Mouse (Mus musculus) neural tube, embryonic 15.5 days (tissue): ENCODE data around the gene Ttc7. TPM values are rescaled to one million over a fixed set of nuclear protein-coding genes. Genes with fewer than 3 reads are reported as not detected.
A peak's percentile ranks its signal among the peaks of the same experiment; 100 is the strongest.

Experiments
- ATAC-seq: fragments of 200-750 bp; cut with Nextera tagmentation; 2 replicates; pipeline ENCODE4 v1.8.0; 2017; ENCODE audit warnings: mild to moderate bottlenecking, moderate TSS enrichment, moderate library complexity; ENCODE audit not compliant: low FRiP score
- H3K27ac ChIP-seq: fragments of 300-500 bp; sonication (generic); replicated peaks from 2 replicates; pipeline ENCODE4 v1.5.1; 2015; ENCODE audit warnings: mild to moderate bottlenecking, inconsistent platforms
- H3K27me3 ChIP-seq: fragments of 300-500 bp; sonication (generic); replicated peaks from 2 replicates; pipeline ENCODE4 v1.6.1; 2015; ENCODE audit warnings: inconsistent platforms
- H3K36me3 ChIP-seq: fragments of 300-500 bp; sonication (generic); 2 replicates; pipeline ENCODE4 v1.6.1; 2015; ENCODE audit warnings: inconsistent platforms
- H3K4me1 ChIP-seq: fragments of 300-500 bp; sonication (generic); 2 replicates; pipeline ENCODE4 v1.6.1; 2015; ENCODE audit warnings: inconsistent platforms
- H3K4me2 ChIP-seq: fragments of 300-500 bp; sonication (generic); 2 replicates; pipeline ENCODE4 v1.6.1; 2015; ENCODE audit warnings: inconsistent platforms, mild to moderate bottlenecking, moderate library complexity
- H3K4me3 ChIP-seq: fragments of 300-500 bp; sonication (generic); replicated peaks from 2 replicates; pipeline ENCODE4 v1.5.1; 2015; ENCODE audit warnings: mild to moderate bottlenecking, inconsistent platforms
- H3K9ac ChIP-seq: fragments of 300-500 bp; sonication (generic); replicated peaks from 2 replicates; pipeline ENCODE4 v1.6.1; 2015; ENCODE audit warnings: mild to moderate bottlenecking, inconsistent platforms
- H3K9me3 ChIP-seq: fragments of 300-500 bp; sonication (generic); replicated peaks from 2 replicates; pipeline ENCODE4 v1.6.1; 2016; ENCODE audit warnings: inconsistent platforms
- WGBS: fragments of 180-500 bp; shearing (Covaris S2); methylation state at CpG from one replicate; pipeline ENCODE4 v1.1.7; 2015; ENCODE audit warnings: mixed read lengths; 5-methylcytosine and 5-hydroxymethylcytosine counted together
- polyA plus RNA-seq: library from polyadenylated mRNA; unstranded; fragments of >200 nt; fragmentation: Nextera tagmentation; extraction: Ambion mirVana; gene quantifications from 2 replicates; pipeline ENCODE4 v1.2.1, GENCODE M21; 2015

The Ttc7 gene
- polyA plus RNA-seq, 1 experiment from 2014 or later: 7.2 TPM

- no peak overlapping the region for H3K27ac ChIP-seq
- no peak overlapping the region for H3K4me3 ChIP-seq
- no peaks in the 10 kb centered on the region for H3K27me3 ChIP-seq
- no peaks in the 10 kb centered on the region for H3K9me3 ChIP-seq
- H3K9ac ChIP-seq: no peak overlapping the region
- H3K4me1 ChIP-seq: peaks cover 28% of the 10 kb centered on the region
- H3K36me3 ChIP-seq: no peaks in the 10 kb centered on the region
- ATAC-seq: no peak
- 25% methylated on average over 9 of the region's 9 CpGs for WGBS
- no peak overlapping the region for H3K4me2 ChIP-seq
These were observed 66.4 kb downstream of the Ttc7 start for GRCm38 (mm10) chr17:87349069-87349468.

DNA sequence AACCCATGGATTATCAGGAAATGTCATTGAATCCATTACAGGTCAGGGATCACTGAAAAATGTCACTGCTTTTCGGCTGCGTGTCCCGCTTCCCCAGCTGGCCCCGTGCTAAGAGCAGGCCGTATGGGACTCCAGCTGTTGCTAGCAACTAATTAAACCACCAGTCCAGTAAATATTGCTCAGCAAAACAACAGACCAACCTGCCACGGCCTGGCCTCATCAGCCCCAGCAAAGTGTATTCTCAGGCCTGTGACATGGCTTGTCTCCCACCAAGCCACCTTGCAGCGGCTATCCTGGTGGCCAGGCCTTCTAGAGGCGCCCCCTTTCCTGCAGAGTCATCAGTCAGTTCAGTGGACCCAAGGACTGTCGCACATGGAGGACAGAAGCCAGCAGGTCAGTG is 66.9 kb downstream of the Ttc7 start:
- ATAC-seq: no peak
- WGBS: 55% methylated on average over 9 of the region's 9 CpGs

DNA sequence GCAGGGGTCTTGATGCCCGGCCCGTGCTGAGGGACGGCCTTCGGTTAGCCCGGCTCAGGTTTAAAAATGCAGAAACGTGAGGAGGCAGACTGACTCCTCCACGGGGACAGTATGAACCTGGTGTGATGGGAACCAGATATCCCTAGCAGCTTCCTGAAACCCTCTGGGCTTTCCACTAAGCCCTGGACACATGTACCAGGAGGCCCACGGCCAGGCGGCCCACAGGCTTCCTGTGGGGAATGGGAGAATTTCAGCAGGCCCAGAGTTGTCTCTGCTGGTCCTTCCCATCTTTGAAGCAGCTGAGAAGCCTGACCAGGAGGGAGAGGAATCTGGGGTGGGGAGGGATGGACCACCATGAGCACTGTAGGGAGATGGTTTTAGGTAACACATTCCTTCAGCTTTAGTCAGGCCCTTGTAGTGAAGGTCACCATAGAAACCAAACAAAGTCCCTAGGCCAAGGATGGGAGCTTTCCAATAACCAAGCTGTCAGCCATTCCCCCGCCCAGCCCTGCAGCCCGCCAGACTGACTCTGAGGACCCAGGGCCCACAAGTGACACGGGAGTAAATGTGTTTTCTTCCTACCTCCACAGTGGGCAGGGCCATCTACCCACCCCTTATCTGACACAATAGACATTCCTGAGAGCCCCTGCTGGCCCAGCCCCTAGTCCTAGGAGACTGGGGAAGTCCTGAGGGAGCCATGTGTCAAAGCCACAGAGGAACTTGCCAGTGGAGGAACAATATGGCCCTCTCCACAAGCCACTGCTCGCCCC is 68.0 kb downstream of the Ttc7 start:
- no peaks in the 10 kb centered on the region for H3K36me3 ChIP-seq
- no peak overlapping the region for H3K9ac ChIP-seq
- no peak for ATAC-seq
- H3K4me2 ChIP-seq: no peak overlapping the region
- peaks cover 28% of the 10 kb centered on the region for H3K4me1 ChIP-seq
- H3K4me3 ChIP-seq: no peak overlapping the region
- H3K9me3 ChIP-seq: no peaks in the 10 kb centered on the region
- 66% methylated on average over 13 of the region's 13 CpGs for WGBS
- H3K27ac ChIP-seq: no peak overlapping the region
- no peaks in the 10 kb centered on the region for H3K27me3 ChIP-seq

More for the DNA sequence above, 66.9 kb downstream of the Ttc7 start:
- Histone ChIP-seq H3K27me3 (no peaks in the 10 kb centered on the region), H3K4me3 (no peak overlapping the region), H3K27ac (no peak overlapping the region), H3K36me3 (no peaks in the 10 kb centered on the region), H3K4me1 (peaks cover 28% of the 10 kb centered on the region), H3K9ac (no peak overlapping the region), H3K9me3 (no peaks in the 10 kb centered on the region), H3K4me2 (no peak overlapping the region)

DNA sequence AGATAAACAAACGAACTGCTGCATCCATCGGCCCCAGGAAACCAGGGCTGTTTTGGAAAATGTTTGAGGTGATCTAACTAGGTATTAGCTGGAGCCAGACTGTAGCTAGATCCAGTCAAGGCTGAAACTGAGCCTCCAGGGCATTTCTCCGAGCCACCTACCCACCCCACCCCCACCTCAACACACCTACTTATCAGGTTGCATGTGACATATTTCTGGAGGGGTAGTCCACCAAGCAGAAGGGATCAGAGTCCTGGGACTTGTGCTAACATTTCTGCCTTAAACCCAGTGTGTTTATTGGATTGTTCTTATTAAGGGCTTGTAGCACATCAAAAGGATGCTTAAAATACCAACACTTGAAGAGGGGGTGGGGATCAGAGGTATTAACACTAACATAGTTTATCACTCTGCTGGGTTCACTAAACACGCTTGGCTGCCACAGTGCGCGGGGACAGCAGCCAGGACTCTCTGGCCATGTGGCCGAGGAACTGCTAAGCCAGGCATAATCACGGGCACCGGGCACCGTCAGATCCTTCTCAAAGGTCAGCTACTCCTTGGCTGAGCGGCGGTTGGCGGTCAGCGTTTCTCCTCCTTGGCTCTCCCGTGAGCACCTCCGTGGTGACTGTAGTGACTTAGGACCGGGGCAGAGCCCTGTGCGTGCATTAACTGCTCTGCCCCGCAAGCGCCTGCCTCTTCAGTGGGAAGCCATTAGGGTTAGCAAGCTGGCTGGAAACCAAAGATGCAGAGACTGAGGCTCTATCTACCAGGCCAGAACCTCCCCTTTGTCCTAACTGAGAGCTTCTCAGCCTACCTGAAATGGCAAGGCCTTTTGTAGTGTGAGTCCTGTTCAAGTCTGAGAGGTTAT is 68.8 kb downstream of the Ttc7 start:
- no peak overlapping the region; the same call in 1 of the 2 replicates for H3K27ac ChIP-seq
- H3K9me3 ChIP-seq: no peaks in the 10 kb centered on the region
- no peaks in the 10 kb centered on the region for H3K27me3 ChIP-seq
- H3K36me3 ChIP-seq: no peaks in the 10 kb centered on the region
- H3K4me3 ChIP-seq: no peak overlapping the region
- H3K4me1 ChIP-seq: peaks cover 28% of the 10 kb centered on the region
- peak overlapping the region; percentile 17; the same call in 1 of the 2 replicates for H3K4me2 ChIP-seq
- ATAC-seq: no peak
- no peak overlapping the region for H3K9ac ChIP-seq
- WGBS: 28% methylated on average over 20 of the region's 20 CpGs

GRCm38 (mm10) chr17:87352106-87352897 is 69.6 kb downstream of the Ttc7 start:
- no peak for ATAC-seq

GRCm38 (mm10) chr17:87352898-87353225 is 70.2 kb downstream of the Ttc7 start:
- H3K27ac ChIP-seq: no peak overlapping the region
- no peaks in the 10 kb centered on the region for H3K36me3 ChIP-seq
- no peaks in the 10 kb centered on the region for H3K27me3 ChIP-seq
- ATAC-seq: no peak
- no peak overlapping the region for H3K4me3 ChIP-seq
- WGBS: 22% methylated on average over 1 of the region's 1 CpGs
- H3K4me1 ChIP-seq: peaks cover 28% of the 10 kb centered on the region
- H3K4me2 ChIP-seq: no peak overlapping the region
- H3K9me3 ChIP-seq: no peaks in the 10 kb centered on the region
- H3K9ac ChIP-seq: no peak overlapping the region

More at GRCm38 (mm10) chr17:87352106-87352897, 69.6 kb downstream of the Ttc7 start:
- 16% methylated on average over 16 of the region's 16 CpGs for whole genome bisulfite sequencing
- no peaks in the 10 kb centered on the region for H3K9me3 ChIP-seq
- H3K4me1 ChIP-seq: peaks cover 28% of the 10 kb centered on the region
- no peaks in the 10 kb centered on the region for H3K36me3 ChIP-seq
- H3K4me3 ChIP-seq: no peak overlapping the region
- no peak overlapping the region for H3K27ac ChIP-seq
- no peak overlapping the region for H3K9ac ChIP-seq
- no peak overlapping the region for H3K4me2 ChIP-seq
- no peaks in the 10 kb centered on the region for H3K27me3 ChIP-seq

- Histone ChIP-seq H3K4me2 (no peak overlapping the region), H3K4me3 (no peak overlapping the region), H3K9ac (no peak overlapping the region), H3K9me3 (no peaks in the 10 kb centered on the region), H3K27me3 (no peaks in the 10 kb centered on the region), H3K27ac (no peak overlapping the region), H3K36me3 (no peaks in the 10 kb centered on the region), H3K4me1 (peaks cover 28% of the 10 kb centered on the region)
- WGBS: 83% methylated on average over 8 of the region's 8 CpGs
- ATAC-seq: no peak
These were observed 71.1 kb downstream of the Ttc7 start for GRCm38 (mm10) chr17:87353745-87354320.

DNA sequence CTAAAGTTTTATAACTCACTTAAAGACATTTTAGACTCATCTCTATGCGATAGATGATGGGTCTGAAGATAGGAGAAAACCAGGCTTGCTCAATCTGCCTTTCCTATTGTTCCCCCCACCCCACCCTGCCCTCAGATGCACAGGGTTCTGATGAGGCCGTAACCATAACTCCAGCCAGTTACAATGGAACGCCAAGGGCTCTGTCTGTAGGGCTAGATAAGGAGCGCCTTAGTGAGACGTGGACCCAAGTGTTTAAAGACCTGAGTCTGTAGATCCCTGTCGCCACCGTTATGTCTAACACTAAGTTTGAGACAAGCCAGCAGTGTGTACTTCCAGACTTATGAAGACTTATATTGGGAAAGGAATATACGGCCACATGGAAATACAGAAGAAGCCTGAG is 72.8 kb downstream of the Ttc7 start:
- Histone ChIP-seq H3K27ac (no peak overlapping the region), H3K36me3 (no peaks in the 10 kb centered on the region), H3K4me2 (no peak overlapping the region), H3K9me3 (no peaks in the 10 kb centered on the region), H3K9ac (no peak overlapping the region), H3K4me1 (peaks cover 26% of the 10 kb centered on the region), H3K27me3 (no peaks in the 10 kb centered on the region), H3K4me3 (no peak overlapping the region)
- no peak for ATAC-seq
- WGBS: 83% methylated on average over 8 of the region's 8 CpGs

DNA sequence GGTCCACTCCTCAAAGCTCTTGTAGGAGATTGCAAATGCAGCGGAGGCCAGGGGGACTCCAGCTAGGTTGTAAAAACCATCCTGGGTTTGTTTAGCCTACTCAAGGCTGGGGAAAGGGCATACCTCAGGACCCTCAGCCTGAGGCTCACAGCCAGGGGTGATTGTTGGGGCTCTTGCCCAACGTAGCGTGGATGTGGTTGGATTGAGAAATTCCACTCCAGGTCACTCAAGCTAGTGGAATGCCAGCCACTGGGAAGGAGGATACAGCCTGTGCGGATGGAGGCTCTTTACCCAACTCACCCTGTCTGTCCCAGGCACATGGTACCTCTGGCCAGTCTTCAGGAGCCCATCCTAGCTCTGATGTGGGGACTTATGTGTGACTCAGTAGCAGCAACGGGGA is 73.6 kb downstream of the Ttc7 start:
- H3K4me2 ChIP-seq: no peak overlapping the region
- H3K27ac ChIP-seq: no peak overlapping the region
- WGBS: 81% methylated on average over 5 of the region's 5 CpGs
- H3K4me3 ChIP-seq: no peak overlapping the region
- no peaks in the 10 kb centered on the region for H3K36me3 ChIP-seq
- no peaks in the 10 kb centered on the region for H3K9me3 ChIP-seq
- peaks cover 23% of the 10 kb centered on the region for H3K4me1 ChIP-seq
- no peak for ATAC-seq
- H3K9ac ChIP-seq: no peak overlapping the region
- no peaks in the 10 kb centered on the region for H3K27me3 ChIP-seq

DNA sequence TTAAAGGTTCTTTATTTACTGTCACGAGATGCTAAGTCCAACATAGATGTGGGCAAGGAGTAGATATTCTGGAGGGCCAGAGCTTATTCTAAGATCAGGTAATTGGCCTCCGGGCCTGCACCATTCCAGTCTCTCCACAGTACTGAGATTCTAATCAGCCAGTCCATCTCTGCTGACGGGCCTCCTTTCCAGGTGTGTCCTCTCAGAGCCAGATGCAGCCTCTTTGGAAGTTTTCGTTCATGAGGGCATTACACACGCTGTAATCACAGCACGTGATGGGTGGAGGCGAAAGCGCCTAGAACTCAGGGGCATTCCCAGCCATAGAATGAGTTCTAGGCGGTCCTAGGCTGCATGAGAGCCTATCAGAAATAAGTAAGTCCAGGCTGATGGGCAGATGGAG is 74.8 kb downstream of the Ttc7 start:
- Histone ChIP-seq H3K9me3 (no peaks in the 10 kb centered on the region), H3K36me3 (no peaks in the 10 kb centered on the region), H3K27ac (no peak overlapping the region), H3K4me2 (no peak overlapping the region), H3K4me3 (no peak overlapping the region), H3K9ac (no peak overlapping the region), H3K4me1 (peaks cover 11% of the 10 kb centered on the region), H3K27me3 (no peaks in the 10 kb centered on the region)
- no peak for ATAC-seq
- WGBS: 88% methylated on average over 9 of the region's 9 CpGs

DNA sequence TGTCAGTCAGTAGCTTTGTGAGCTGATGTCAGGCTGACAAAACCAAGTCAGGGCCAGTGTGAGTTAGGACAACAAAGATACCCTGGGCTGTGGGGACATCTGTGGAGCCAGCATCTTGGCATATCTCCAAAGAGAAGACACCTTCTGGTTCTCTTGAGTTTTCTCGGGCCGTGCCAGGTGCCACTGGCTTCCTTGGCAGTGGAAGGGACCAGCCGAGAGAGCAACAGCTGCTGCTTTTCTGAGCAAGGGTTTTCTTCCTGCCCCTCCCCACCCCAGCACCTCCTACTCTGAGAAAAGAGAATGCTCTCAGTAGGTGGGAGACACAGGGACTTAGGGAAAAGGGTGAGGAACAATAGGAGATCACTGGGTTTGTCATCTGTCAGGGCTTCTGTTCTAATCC is 78.4 kb downstream of the Ttc7 start:
- no peak for ATAC-seq
- H3K36me3 ChIP-seq: no peaks in the 10 kb centered on the region
- no peak overlapping the region for H3K9ac ChIP-seq
- peaks cover 5% of the 10 kb centered on the region; the same call in 1 of the 2 replicates for H3K4me1 ChIP-seq
- no peaks in the 10 kb centered on the region for H3K9me3 ChIP-seq
- H3K4me3 ChIP-seq: no peak overlapping the region
- H3K4me2 ChIP-seq: no peak overlapping the region
- 40% methylated on average over 3 of the region's 3 CpGs for WGBS
- no peaks in the 10 kb centered on the region for H3K27me3 ChIP-seq
- H3K27ac ChIP-seq: no peak overlapping the region
